25 mouse cellular contexts compared by ENCODE assay signal in the genomic region with DNA sequence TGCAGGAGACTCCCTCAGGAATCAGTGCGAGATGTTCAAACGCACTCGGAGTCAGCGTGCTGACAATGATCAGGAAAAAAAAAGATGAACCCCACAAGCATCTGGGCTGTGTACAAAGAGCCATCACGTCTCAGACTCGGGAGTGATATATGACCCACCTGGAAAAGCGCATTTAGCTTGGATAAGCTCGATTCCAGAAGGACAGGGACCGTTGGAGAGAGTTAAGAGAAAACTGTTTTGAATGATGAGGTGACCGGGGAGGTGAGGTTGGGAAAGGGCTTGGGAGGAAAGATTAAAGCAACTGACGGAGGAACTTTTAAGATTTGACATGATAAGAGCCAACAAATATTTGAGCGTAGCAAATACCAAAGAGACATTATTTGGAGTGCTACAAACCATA.
DNase-seq lines count a peak whose midpoint lies in the region; ATAC-seq and TF ChIP-seq lines count a peak whose summit lies in the region.
"Had no signal": no experiment of that assay in that cellular context is flagged by ENCODE, and none has a peak within 500 bp of the region (broad histone marks: within the 10 kb centered on the region; RNA-seq: fewer than 3 reads in every experiment).

No protein-coding gene starts in this region.

- H3K9me3 ChIP-seq in hindbrain, embryonic 14.5 days (ENCODE audit: control insufficient read depth, low read length) = no peaks in the 10 kb centered on the region
- no peaks in the 10 kb centered on the region for H3K9me3 ChIP-seq in hindbrain, embryonic 11.5 days (ENCODE audit: control insufficient read depth, low read length)
- no peaks in the 10 kb centered on the region for H3K9me3 ChIP-seq in lung, embryonic 14.5 days (ENCODE audit: low read depth, low read length)
- H3K9me3 ChIP-seq: embryonic facial prominence, embryonic 15.5 days; hindbrain, embryonic 10.5 days had no signal

- H3K27me3 ChIP-seq in hindbrain, embryonic 14.5 days (ENCODE audit: control insufficient read depth, insufficient read depth, low read length) = no peaks in the 10 kb centered on the region
- no peaks in the 10 kb centered on the region for H3K27me3 ChIP-seq in hindbrain, embryonic 11.5 days (ENCODE audit: control insufficient read depth, insufficient read depth, low read length)
- H3K27me3 ChIP-seq in lung, embryonic 14.5 days (ENCODE audit: insufficient read depth, low read length) = no peaks in the 10 kb centered on the region
- H3K27me3 ChIP-seq: embryonic facial prominence, embryonic 15.5 days had no signal

- TF ChIP-seq CTCF in lung, embryonic 14.5 days (IDR thresholded peaks at IDR 0.05; ENCODE audit: low read depth) = no peak

- H3K4me2 ChIP-seq in hindbrain, embryonic 14.5 days (replicated peaks) = no peak overlapping the region
- H3K4me2 ChIP-seq in hindbrain, embryonic 11.5 days (replicated peaks; ENCODE audit: low read depth, low read length) = no peak overlapping the region
- no peak overlapping the region for H3K4me2 ChIP-seq in lung, embryonic 14.5 days
- H3K4me2 ChIP-seq: embryonic facial prominence, embryonic 15.5 days; heart, embryonic 11.5 days had no signal

- peak overlapping the region; percentile 8; the same call in 1 of the 2 replicates for H3K27ac ChIP-seq in hindbrain, embryonic 14.5 days
- H3K27ac ChIP-seq in hindbrain, embryonic 11.5 days (ENCODE audit: low read depth, low read length) = no peak overlapping the region
- no peak overlapping the region for H3K27ac ChIP-seq in lung, embryonic 14.5 days (ENCODE audit: low read depth)
- H3K27ac ChIP-seq: embryonic facial prominence, embryonic 15.5 days; gastrocnemius, adult 2 months; hindbrain, embryonic 10.5 days had no signal

- no peaks in the 10 kb centered on the region for H3K36me3 ChIP-seq in hindbrain, embryonic 14.5 days (replicated peaks; ENCODE audit: control insufficient read depth, insufficient read depth)
- H3K36me3 ChIP-seq in hindbrain, embryonic 11.5 days (ENCODE audit: control insufficient read depth, insufficient read depth, low read length) = no peaks in the 10 kb centered on the region
- H3K36me3 ChIP-seq in lung, embryonic 14.5 days (ENCODE audit: insufficient read depth) = no peaks in the 10 kb centered on the region
- H3K36me3 ChIP-seq: embryonic facial prominence, embryonic 15.5 days; hindbrain, embryonic 10.5 days had no signal

- DNase-seq in hindbrain, embryonic 14.5 days (ENCODE audit: low spot score) = no peak
- no peak for DNase-seq in hindbrain, embryonic 11.5 days (ENCODE audit: low spot score)
- peak; percentile 17 for DNase-seq in lung, embryonic 14.5 days
- no peak for DNase-seq in lung, postnatal 10 days
- peak; percentile 49 for DNase-seq in embryo, embryonic 10.5 days (ENCODE audit: low spot score)
- DNase-seq in embryo, embryonic 11 days = peak; percentile 48
- DNase-seq in spleen, postnatal 10 days (ENCODE audit: low spot score in 2 of 2) = no peak
- DNase-seq: adrenal gland, adult 2 months; adrenal gland, postnatal 14 days; cerebellum, adult 11 months; cerebellum, adult 2 months; cerebellum, adult 9-11 months; cerebellum, postnatal 25 days; forebrain, postnatal 0 days; gastrocnemius, adult 2 months; gastrocnemius, postnatal 14 days; heart, adult 11 months had no signal

- no peak overlapping the region for H3K9ac ChIP-seq in hindbrain, embryonic 14.5 days
- no peak overlapping the region for H3K9ac ChIP-seq in hindbrain, embryonic 11.5 days (ENCODE audit: low read depth, low read length)
- no peak overlapping the region for H3K9ac ChIP-seq in lung, embryonic 14.5 days
- H3K9ac ChIP-seq: embryonic facial prominence, embryonic 15.5 days; forebrain, postnatal 0 days had no signal

- ATAC-seq in hindbrain, embryonic 14.5 days (ENCODE audit: low FRiP score) = no peak
- no peak for ATAC-seq in hindbrain, embryonic 11.5 days (ENCODE audit: low FRiP score)
- ATAC-seq in lung, embryonic 14.5 days (ENCODE audit: insufficient read depth) = peak; percentile 31; the same call in 1 of the 2 replicates
- ATAC-seq: CD4-positive, CD25-positive, alpha-beta regulatory T cell, adult 4 months; forebrain, embryonic 14.5 days; forebrain, postnatal 0 days; hindbrain, embryonic 16.5 days; inflammation-experienced regulatory T-cells, adult 6 months; intestine, embryonic 16.5 days had no signal

- H3K4me3 ChIP-seq in hindbrain, embryonic 14.5 days (replicated peaks; ENCODE audit: low read length) = no peak overlapping the region
- no peak overlapping the region for H3K4me3 ChIP-seq in hindbrain, embryonic 11.5 days (ENCODE audit: low read depth, low read length)
- no peak overlapping the region for H3K4me3 ChIP-seq in lung, embryonic 14.5 days (ENCODE audit: low read depth, low read length)
- H3K4me3 ChIP-seq: embryonic facial prominence, embryonic 15.5 days; gastrocnemius, adult 2 months; hindbrain, embryonic 10.5 days had no signal

- no peaks in the 10 kb centered on the region for H3K4me1 ChIP-seq in hindbrain, embryonic 14.5 days (replicated peaks; ENCODE audit: control insufficient read depth, insufficient read depth, low read length)
- no peaks in the 10 kb centered on the region for H3K4me1 ChIP-seq in hindbrain, embryonic 11.5 days (replicated peaks; ENCODE audit: control insufficient read depth, insufficient read depth, low read length)
- peaks cover 5% of the 10 kb centered on the region; the same call in 1 of the 2 replicates for H3K4me1 ChIP-seq in lung, embryonic 14.5 days (ENCODE audit: insufficient read depth)

- WGBS in hindbrain, embryonic 14.5 days = 58% methylated on average over 12 of the region's 12 CpGs
- WGBS in hindbrain, embryonic 11.5 days = 69% methylated on average over 12 of the region's 12 CpGs
- WGBS in lung, embryonic 14.5 days = 12% methylated on average over 12 of the region's 12 CpGs

Comparison
In these comparisons a context has a peak if more than half of its experiments do, and no peak if none do; other contexts are left out.
1. DNase-seq: peak in lung, embryonic 14.5 days (single experiment), embryo, embryonic 10.5 days (single experiment) and embryo, embryonic 11 days (single experiment); none in hindbrain, embryonic 14.5 days (single experiment), hindbrain, embryonic 11.5 days (single experiment), lung, postnatal 10 days (single experiment) and spleen, postnatal 10 days (0 of 2).